Mouse (Mus musculus) CH12.LX (cell line): ENCODE data around the gene Nxn. TPM values are rescaled to one million over a fixed set of nuclear protein-coding genes. Genes with fewer than 3 reads are reported as not detected.

Experiments
- DNase-seq: peaks from one replicate; pipeline ENCODE4 v3.0.0-alpha.2; 2013; ENCODE audit errors: extremely low read depth
- H3K27ac ChIP-seq: 2 replicates; pipeline ENCODE4 v1.5.1; 2012; ENCODE audit warnings: low read depth, mild to moderate bottlenecking, control low read depth, moderate library complexity; ENCODE audit not compliant: insufficient read depth
- H3K27me3 ChIP-seq: replicated peaks from 2 replicates; pipeline ENCODE3; 2012; ENCODE audit warnings: inconsistent platforms
- H3K36me3 ChIP-seq, 2 experiments: replicated peaks in 1 of 2; 2 replicates each; pipeline versions ENCODE3 to v1.6.1; 2012; ENCODE audit warnings: inconsistent platforms in 1 of 2, low read length in 1 of 2, mild to moderate bottlenecking in 1 of 2, mixed read lengths in 1 of 2, moderate library complexity in 1 of 2; ENCODE audit not compliant: control insufficient read depth in 1 of 2, insufficient read depth in 1 of 2
- H3K4me1 ChIP-seq, 2 experiments: 2 replicates each; pipeline ENCODE4 v1.6.1; 2012; ENCODE audit warnings: inconsistent platforms in 1 of 2, moderate library complexity in 1 of 2; ENCODE audit not compliant: insufficient read depth in 2 of 2, control insufficient read depth in 1 of 2
- H3K4me2 ChIP-seq: 2 replicates; pipeline ENCODE4 v1.6.1; 2012; ENCODE audit warnings: low read depth, mild to moderate bottlenecking, control low read depth; ENCODE audit not compliant: poor library complexity, insufficient read depth, severe bottlenecking
- H3K4me3 ChIP-seq, 3 experiments: fragments of 150-350 bp in 1 of 3; sonication (generic) in 1 of 3; replicated peaks in 1 of 3; 2 replicates each; pipeline versions ENCODE3 to v1.5.1; 2011 to 2012; ENCODE audit warnings: low read depth in 2 of 3, low read length in 2 of 3, mild to moderate bottlenecking in 2 of 3, moderate library complexity in 2 of 3, control low read depth in 1 of 3, improper control_type of control experiment in 1 of 3, inconsistent platforms in 1 of 3, mixed read lengths in 1 of 3; ENCODE audit not compliant: poor library complexity in 1 of 3
- H3K79me2 ChIP-seq: replicated peaks from 2 replicates; pipeline ENCODE4 v1.6.1; 2012; ENCODE audit warnings: mild to moderate bottlenecking, moderate library complexity; ENCODE audit not compliant: control insufficient read depth, poor library complexity, insufficient read depth, severe bottlenecking; ENCODE audit errors: extremely low read depth
- H3K9ac ChIP-seq: 2 replicates; pipeline ENCODE4 v1.6.1; 2012; ENCODE audit warnings: low read depth, mild to moderate bottlenecking, control low read depth, moderate library complexity; ENCODE audit not compliant: insufficient read depth
- H3K9me3 ChIP-seq: replicated peaks from 2 replicates; pipeline ENCODE3; 2012; ENCODE audit warnings: low read length, inconsistent platforms, mixed read lengths
- CTCF ChIP-seq, 2 experiments: IDR thresholded peaks in 1 of 2; conservative IDR thresholded peaks in 1 of 2; 2 replicates each; pipeline ENCODE4 v1.5.1; 2011 to 2012; ENCODE audit warnings: low read depth in 2 of 2, low read length in 2 of 2, improper control_type of control experiment in 1 of 2, inconsistent platforms in 1 of 2, mild to moderate bottlenecking in 1 of 2, moderate library complexity in 1 of 2
- ELF1 ChIP-seq: IDR thresholded peaks from 2 replicates; pipeline ENCODE4 v1.6.1; 2014; ENCODE audit warnings: low read depth, mild to moderate bottlenecking, inconsistent platforms, low read length, improper control_type of control experiment
- EP300 ChIP-seq: IDR thresholded peaks from 2 replicates; pipeline ENCODE4 v1.6.1; 2011; ENCODE audit warnings: low read length, improper control_type of control experiment
- GABPA ChIP-seq: IDR thresholded peaks from 2 replicates; pipeline ENCODE4 v1.6.1; 2012; ENCODE audit warnings: low read depth, low read length, improper control_type of control experiment, inconsistent platforms; ENCODE audit not compliant: insufficient replicate concordance
- JUN ChIP-seq: IDR thresholded peaks from 2 replicates; pipeline ENCODE4 v1.6.1; 2011; ENCODE audit warnings: low read depth, mild to moderate bottlenecking, low read length, improper control_type of control experiment, moderate library complexity; ENCODE audit not compliant: insufficient read depth
- JUND ChIP-seq: conservative IDR thresholded peaks from 2 replicates; pipeline ENCODE4 v1.6.1; 2011; ENCODE audit warnings: low read depth, low read length, improper control_type of control experiment
- MAFK ChIP-seq: IDR thresholded peaks from 2 replicates; pipeline ENCODE4 v1.6.1; 2011; ENCODE audit warnings: low read length, improper control_type of control experiment; ENCODE audit not compliant: insufficient replicate concordance
- MAX ChIP-seq: IDR thresholded peaks from 2 replicates; pipeline ENCODE4 v1.6.1; 2011; ENCODE audit warnings: low read length, improper control_type of control experiment
- MEF2A ChIP-seq: IDR thresholded peaks from 2 replicates; pipeline ENCODE4 v1.6.1; 2014; ENCODE audit warnings: low read depth, mild to moderate bottlenecking, inconsistent platforms, low read length, improper control_type of control experiment, borderline replicate concordance
- MXI1 ChIP-seq: IDR thresholded peaks from 2 replicates; pipeline ENCODE4 v1.6.1; 2011; ENCODE audit warnings: mild to moderate bottlenecking, low read depth, low read length, improper control_type of control experiment
- NRF1 ChIP-seq: IDR thresholded peaks from 2 replicates; pipeline ENCODE4 v1.6.1; 2014; ENCODE audit warnings: low read depth, mild to moderate bottlenecking, inconsistent platforms, low read length, improper control_type of control experiment, moderate library complexity
- RCOR1 ChIP-seq: conservative IDR thresholded peaks from 2 replicates; pipeline ENCODE4 v1.6.1; 2012; ENCODE audit warnings: low read depth, mild to moderate bottlenecking, inconsistent platforms, low read length, improper control_type of control experiment
- SIN3A ChIP-seq: IDR thresholded peaks from 2 replicates; pipeline ENCODE4 v1.6.1; 2012; ENCODE audit warnings: low read length, improper control_type of control experiment, inconsistent platforms
- SMC3 ChIP-seq: IDR thresholded peaks from 2 replicates; pipeline ENCODE4 v1.6.1; 2011; ENCODE audit warnings: low read depth, low read length, improper control_type of control experiment
- USF2 ChIP-seq: conservative IDR thresholded peaks from 2 replicates; pipeline ENCODE4 v1.6.1; 2011; ENCODE audit warnings: low read depth, low read length, improper control_type of control experiment
- ZMIZ1 ChIP-seq: IDR thresholded peaks from 2 replicates; pipeline ENCODE4 v1.6.1; 2012; ENCODE audit warnings: low read depth, mild to moderate bottlenecking, inconsistent platforms, low read length, improper control_type of control experiment
- dilution Hi-C: fragments of 300-500 bp; cut with MboI; formaldehyde crosslinking; loops from 2 replicates; pipeline ENCODE4 v1.14.3; 2020; ENCODE audit warnings: low sequenced_read_pairs; ENCODE audit not compliant: extremely low pct_unique_long_range_greater_than_20kb, extremely low pct_ligation_motif_present
- in situ Hi-C: fragments of 300-500 bp; cut with MboI; formaldehyde crosslinking; loops from 3 replicates; pipeline ENCODE4 v1.14.3; 2019; ENCODE audit warnings: low sequenced_read_pairs, low pct_ligation_motif_present, low pct_unique_long_range_greater_than_20kb, mixed read lengths
- polyA plus RNA-seq: library from polyadenylated mRNA; unstranded; fragments of >175 nt; gene quantifications from 2 replicates; pipeline ENCODE4 v1.2.1, GENCODE M21; 2012; ENCODE audit warnings: low read depth; ENCODE audit not compliant: insufficient read length
- total RNA-seq, 2 experiments: library from RNA; depleted of rRNA; stranded (reverse); fragments of 300-350 nt in 1 of 2; fragments of >200 nt in 1 of 2; gene quantifications; 2 replicates each; pipeline ENCODE4 v1.2.3; 2012 to 2014

Gene Nxn
- total and polyA plus RNA-seq, 3 experiments, result 15.3 to 24.8 (median 19.2) TPM

GRCm38 (mm10) chr11:76294836-76295235 lies 104.1 kb downstream of the Nxn start:
- no peaks in the 10 kb centered on the region for H3K27me3 ChIP-seq
- no peaks in the 10 kb centered on the region for H3K79me2 ChIP-seq
- H3K27ac ChIP-seq, result no peak overlapping the region
- dilution Hi-C loops (no loop called here), in situ Hi-C loops (no loop called here)
- H3K9me3 ChIP-seq, result no peaks in the 10 kb centered on the region
- no peak overlapping the region for H3K9ac ChIP-seq
- no peak overlapping the region for H3K4me3 ChIP-seq
- no peak for DNase-seq
- no peak overlapping the region for H3K4me2 ChIP-seq
- no peaks in the 10 kb centered on the region for H3K36me3 ChIP-seq
- TF ChIP-seq EP300 (no peak), MEF2A (no peak), ZMIZ1 (no peak), SIN3A (no peak), GABPA (no peak), MAFK (no peak), NRF1 (no peak), ELF1 (no peak), RCOR1 (no peak), MXI1 (no peak), JUN (no peak), JUND (no peak), CTCF (conservative IDR thresholded peaks at IDR 0.05 in 1 of 2, IDR thresholded peaks at IDR 0.05 in 1 of 2; ENCODE audit: low read depth in 2 of 2, low read length in 2 of 2) (no peak)
- H3K4me1 ChIP-seq, result peaks cover 6 to 12% of the 10 kb centered on the region in 2 experiments; a peak in 2 of 4 replicates

- dilution Hi-C loops (no loop called here), in situ Hi-C loops (no loop called here)
Measured at GRCm38 (mm10) chr11:76294078-76294477, 104.9 kb downstream of the Nxn start.

GRCm38 (mm10) chr11:76292831-76293230 lies 106.1 kb downstream of the Nxn start:
- H3K4me2 ChIP-seq, result no peak overlapping the region
- H3K79me2 ChIP-seq, result no peaks in the 10 kb centered on the region
- no peak overlapping the region for H3K9ac ChIP-seq
- no peak overlapping the region for H3K4me3 ChIP-seq
- DNase-seq, result no peak
- no peak overlapping the region for H3K27ac ChIP-seq
- H3K36me3 ChIP-seq, result no peaks in the 10 kb centered on the region
- dilution Hi-C loops (no loop called here), in situ Hi-C loops (no loop called here)
- no peaks in the 10 kb centered on the region for H3K27me3 ChIP-seq
- no peaks in the 10 kb centered on the region for H3K9me3 ChIP-seq
- TF ChIP-seq SMC3, result no peak
- TF ChIP-seq JUND, result no peak
- peaks cover 6 to 31% of the 10 kb centered on the region in 2 experiments; a peak in 2 of 4 replicates for H3K4me1 ChIP-seq

More at GRCm38 (mm10) chr11:76294078-76294477, 104.9 kb downstream of the Nxn start:
- no peaks in the 10 kb centered on the region for H3K27me3 ChIP-seq
- H3K27ac ChIP-seq, result no peak overlapping the region
- no peak for DNase-seq
- H3K79me2 ChIP-seq, result no peaks in the 10 kb centered on the region
- peaks cover 6 to 19% of the 10 kb centered on the region in 2 experiments; a peak in 2 of 4 replicates for H3K4me1 ChIP-seq
- TF ChIP-seq USF2 (no peak), MAX (no peak)
- H3K9ac ChIP-seq, result no peak overlapping the region
- no peak overlapping the region for H3K4me2 ChIP-seq
- H3K9me3 ChIP-seq, result no peaks in the 10 kb centered on the region
- no peak overlapping the region for H3K4me3 ChIP-seq
- no peaks in the 10 kb centered on the region for H3K36me3 ChIP-seq
